Mouse (Mus musculus) heart, postnatal 4 days (tissue): ENCODE data around the gene Grik3. TPM values are rescaled to one million over a fixed set of nuclear protein-coding genes. Genes with fewer than 3 reads are reported as not detected.
"Not testable (repeated sequence)": the region's sequence is repeated elsewhere in the genome, so short reads cannot be mapped to it uniquely, and the experiment has no call there.

ENCODE experiments used
- DNase-seq: peaks from one replicate; pipeline ENCODE4 v3.0.0; 2021
- total RNA-seq, 2 experiments: library from RNA; stranded (reverse); gene quantifications; 2 replicates each; pipeline ENCODE4 v1.2.3; 2021

Gene Grik3
- total RNA-seq, 2 experiments from 2014 or later = 0.31 to 0.36 TPM

GRCm38 (mm10) chr4:125595011-125595410, 104.5 kb downstream of the Grik3 start:
- DNase-seq = no peak

- DNase-seq = peak; percentile 8
Observed at GRCm38 (mm10) chr4:125598677-125599076, 108.2 kb downstream of the Grik3 start.

GRCm38 (mm10) chr4:125599510-125600005, 109.1 kb downstream of the Grik3 start:
- DNase-seq = no peak

GRCm38 (mm10) chr4:125600642-125601041, 110.1 kb downstream of the Grik3 start:
- no peak for DNase-seq

- no peak for DNase-seq
Observed at GRCm38 (mm10) chr4:125601301-125601700, 110.8 kb downstream of the Grik3 start.

- DNase-seq = no peak
Observed at GRCm38 (mm10) chr4:125604494-125604893, 114.0 kb downstream of the Grik3 start.

GRCm38 (mm10) chr4:125606147-125606546, 115.6 kb downstream of the Grik3 start:
- DNase-seq = no peak

GRCm38 (mm10) chr4:125607397-125608042, 117.0 kb downstream of the Grik3 start:
- DNase-seq = no peak

GRCm38 (mm10) chr4:125608896-125609295, 118.4 kb downstream of the Grik3 start:
- not testable (repeated sequence) for DNase-seq

- no peak for DNase-seq
Observed at GRCm38 (mm10) chr4:125609320-125610306, 119.1 kb downstream of the Grik3 start.

GRCm38 (mm10) chr4:125617851-125618250, 127.4 kb downstream of the Grik3 start:
- DNase-seq = no peak

GRCm38 (mm10) chr4:125618524-125619320, 128.2 kb downstream of the Grik3 start:
- no peak for DNase-seq

GRCm38 (mm10) chr4:125624885-125625678, 134.6 kb downstream of the Grik3 start:
- DNase-seq = no peak

GRCm38 (mm10) chr4:125629544-125629943, 139.0 kb downstream of the Grik3 start:
- DNase-seq = peak; percentile 64

GRCm38 (mm10) chr4:125635037-125635436, 144.5 kb downstream of the Grik3 start:
- DNase-seq = no peak

- DNase-seq = peak; percentile 55
Observed at GRCm38 (mm10) chr4:125636616-125637304, 146.3 kb downstream of the Grik3 start.

- DNase-seq = no peak
Observed at GRCm38 (mm10) chr4:125637364-125637763, 146.9 kb downstream of the Grik3 start.

GRCm38 (mm10) chr4:125640520-125640919, 150.0 kb downstream of the Grik3 start:
- DNase-seq = peak; percentile 68

- DNase-seq = peak; percentile 63
Observed at GRCm38 (mm10) chr4:125640921-125641663, 150.6 kb downstream of the Grik3 start.
